Mouse (Mus musculus): ENCODE results near the gene Mgat5. TPM values are rescaled to one million over a fixed set of nuclear protein-coding genes. Genes with fewer than 3 reads are reported as not detected.

Mgat5 gene
- polyA plus RNA-seq, 1 experiment from 2014 or later = 8.9 TPM

DNA sequence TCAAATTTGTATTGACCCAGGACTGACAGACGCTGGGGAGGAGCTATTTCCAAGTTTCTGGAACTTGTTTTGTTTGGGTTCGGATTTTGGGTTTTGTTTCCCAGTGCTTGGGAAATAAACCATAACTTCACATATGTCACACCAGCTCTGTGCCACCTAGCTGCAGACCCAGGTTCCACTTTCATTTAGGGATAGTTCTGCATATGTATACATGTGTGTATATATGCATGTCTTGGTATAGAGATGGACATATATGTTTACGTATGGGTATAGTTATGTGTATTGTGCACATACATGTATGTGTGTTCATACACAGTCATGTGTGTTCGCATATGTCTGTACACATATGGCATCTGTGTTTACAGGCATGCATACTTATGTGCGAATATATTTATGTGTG is 326.9 kb downstream of the Mgat5 start:
- no peak for ATAC-seq (ENCODE audit: insufficient number of reproducible peaks, insufficient read depth, low FRiP score, low read depth)
- no peaks in the 10 kb centered on the region for H3K27me3 ChIP-seq (ENCODE audit: control insufficient read depth, insufficient read depth, low read length)
- H3K4me2 ChIP-seq (replicated peaks; ENCODE audit: low read depth, low read length) = no peak overlapping the region
- H3K36me3 ChIP-seq (ENCODE audit: control insufficient read depth, insufficient read depth, low read length) = no peaks in the 10 kb centered on the region
- no peaks in the 10 kb centered on the region for H3K9me3 ChIP-seq (ENCODE audit: control insufficient read depth, low read depth, low read length)
- H3K9ac ChIP-seq (replicated peaks; ENCODE audit: low read depth, low read length) = no peak overlapping the region
- H3K4me1 ChIP-seq (ENCODE audit: control insufficient read depth, insufficient read depth, low read length) = no peaks in the 10 kb centered on the region
- 75% methylated on average over 5 of the region's 5 CpGs for WGBS
- H3K27ac ChIP-seq (ENCODE audit: low read length) = no peak overlapping the region
- H3K4me3 ChIP-seq (ENCODE audit: low read depth, low read length) = no peak overlapping the region

DNA sequence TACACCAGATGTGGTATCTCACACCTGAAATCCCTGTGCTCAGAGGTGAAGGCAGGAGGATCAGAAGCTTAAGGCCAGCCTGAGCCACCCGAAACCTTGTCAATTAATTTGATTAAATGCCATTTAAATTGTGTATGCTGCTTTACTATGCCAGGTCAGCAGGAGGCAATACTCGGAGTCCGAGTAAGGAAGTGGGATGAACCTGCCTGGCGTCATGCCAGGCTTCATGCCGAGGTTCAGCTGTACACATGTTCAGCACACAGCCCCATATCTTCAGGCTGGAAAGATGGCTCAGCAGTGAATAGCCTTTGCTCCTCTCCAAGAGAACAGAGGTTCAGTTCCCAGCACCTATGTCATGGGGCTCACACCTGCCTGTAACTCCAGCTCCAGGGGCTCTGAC is 331.6 kb downstream of the Mgat5 start:
- Histone ChIP-seq H3K4me2 (replicated peaks; ENCODE audit: low read depth, low read length) (no peak overlapping the region), H3K36me3 (ENCODE audit: control insufficient read depth, insufficient read depth, low read length) (no peaks in the 10 kb centered on the region), H3K4me3 (ENCODE audit: low read depth, low read length) (no peak overlapping the region), H3K9me3 (ENCODE audit: control insufficient read depth, low read depth, low read length) (no peaks in the 10 kb centered on the region), H3K9ac (replicated peaks; ENCODE audit: low read depth, low read length) (no peak overlapping the region), H3K27ac (ENCODE audit: low read length) (no peak overlapping the region), H3K27me3 (ENCODE audit: control insufficient read depth, insufficient read depth, low read length) (no peaks in the 10 kb centered on the region), H3K4me1 (ENCODE audit: control insufficient read depth, insufficient read depth, low read length) (0 out of 2 replicates have a peak, but pooled peaks cover 2% of the 10 kb centered on the region)
- ATAC-seq (ENCODE audit: insufficient number of reproducible peaks, insufficient read depth, low FRiP score, low read depth) = no peak
- WGBS = 24% methylated on average over 5 of the region's 5 CpGs

DNA sequence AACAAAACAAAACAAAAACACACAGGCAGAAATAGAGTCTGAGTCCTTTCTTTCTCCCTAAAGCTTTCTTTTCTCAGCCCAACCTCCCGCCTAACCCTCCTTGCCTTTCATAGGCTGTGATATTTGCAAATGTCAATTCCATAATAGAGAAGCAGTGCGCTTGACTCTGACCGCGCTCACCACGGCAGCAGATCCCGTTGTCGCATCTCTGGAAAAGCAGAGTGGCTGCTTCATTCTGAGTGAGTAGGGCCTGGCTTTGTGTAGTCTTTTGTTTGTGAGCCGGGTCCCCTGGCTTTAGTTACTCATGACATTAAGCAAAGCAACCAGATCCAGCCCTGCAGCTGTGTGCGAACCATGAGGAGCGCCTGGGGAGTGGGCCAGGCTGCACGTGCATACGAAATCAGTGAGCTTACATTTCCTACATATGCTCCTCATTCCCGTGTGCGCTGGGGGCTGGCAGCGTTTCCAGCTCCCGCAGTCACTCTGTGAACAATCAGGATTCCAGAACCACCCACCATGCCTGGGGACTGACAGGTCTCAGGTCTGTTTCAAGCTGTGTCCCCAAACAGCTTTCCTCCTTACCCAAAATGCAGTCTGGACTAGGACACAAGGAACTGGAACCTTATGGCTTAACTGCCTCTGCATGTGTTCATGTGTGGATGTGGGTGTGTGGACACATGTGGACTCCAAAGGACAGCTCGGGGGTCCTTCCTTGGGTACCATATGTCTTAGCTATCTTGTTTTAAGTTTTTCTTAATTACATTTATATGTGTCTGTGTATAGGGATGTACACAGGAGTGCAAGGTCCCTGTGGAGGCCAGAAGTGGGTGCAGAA is 332.6 kb downstream of the Mgat5 start:
- Histone ChIP-seq H3K27me3 (ENCODE audit: control insufficient read depth, insufficient read depth, low read length) (no peaks in the 10 kb centered on the region), H3K36me3 (ENCODE audit: control insufficient read depth, insufficient read depth, low read length) (no peaks in the 10 kb centered on the region), H3K9ac (replicated peaks; ENCODE audit: low read depth, low read length) (no peak overlapping the region), H3K27ac (ENCODE audit: low read length) (no peak overlapping the region), H3K4me3 (ENCODE audit: low read depth, low read length) (no peak overlapping the region), H3K4me1 (ENCODE audit: control insufficient read depth, insufficient read depth, low read length) (0 out of 2 replicates have a peak, but pooled peaks cover 2% of the 10 kb centered on the region), H3K4me2 (replicated peaks; ENCODE audit: low read depth, low read length) (peak overlapping the region; percentile 33), H3K9me3 (ENCODE audit: control insufficient read depth, low read depth, low read length) (no peaks in the 10 kb centered on the region)
- WGBS = 22% methylated on average over 17 of the region's 17 CpGs
- peak; percentile 53; the same call in 1 of the 2 replicates for ATAC-seq (ENCODE audit: insufficient number of reproducible peaks, insufficient read depth, low FRiP score, low read depth)

Data from stomach, embryonic 14.5 days (tissue).